Mouse (Mus musculus): ENCODE data around the gene Bach2. TPM values are rescaled to one million over a fixed set of nuclear protein-coding genes. Genes with fewer than 3 reads are reported as not detected.

Bach2 gene
- polyA plus RNA-seq, 1 experiment: 7.5 TPM

DNA sequence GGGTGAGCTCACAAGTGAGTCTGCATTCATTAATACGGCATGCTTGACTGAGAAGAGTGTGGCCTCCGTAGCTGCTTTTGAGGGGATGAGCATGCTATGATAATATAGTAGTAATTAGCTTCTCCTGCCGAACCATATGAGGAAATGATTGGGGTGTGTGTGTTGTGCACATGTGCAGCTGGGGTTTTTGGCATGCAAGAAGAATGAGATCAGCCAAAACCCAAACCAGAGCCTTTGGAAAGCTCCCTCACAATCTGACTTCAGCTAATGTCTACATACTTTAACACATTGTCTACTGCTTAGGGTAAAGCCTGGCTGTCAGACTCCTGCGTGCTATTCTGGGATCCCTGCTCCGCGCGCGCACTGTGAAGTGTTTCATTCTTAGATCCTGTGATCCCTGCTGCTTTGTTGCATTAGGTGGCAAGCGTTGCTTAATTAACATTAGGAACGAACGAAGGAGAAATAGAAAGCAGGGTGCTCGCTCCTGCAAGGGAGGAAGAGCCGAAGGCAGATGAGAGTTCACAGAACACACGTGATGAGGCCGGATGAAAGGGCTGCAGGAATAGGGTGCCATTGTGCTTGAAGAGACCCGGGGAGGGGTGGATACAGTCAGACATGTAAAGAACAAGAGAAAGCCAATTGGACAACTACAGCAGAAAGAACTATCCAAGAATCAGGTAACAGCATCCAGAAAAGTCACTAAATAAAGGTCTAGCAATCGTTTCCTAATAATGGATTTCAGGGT is 248.2 kb downstream of the Bach2 start:
- Histone ChIP-seq H3K4me3 (replicated peaks; ENCODE audit: extremely low read depth, low read depth, low read length) (no peak overlapping the region), H3K4me1 (ENCODE audit: control insufficient read depth, insufficient read depth, low read length) (no peaks in the 10 kb centered on the region)
- TF ChIP-seq CTCF (IDR thresholded peaks at IDR 0.05; ENCODE audit: insufficient read depth, low read length) (no peak), POLR2A (IDR thresholded peaks at IDR 0.05; ENCODE audit: borderline replicate concordance, extremely low read depth, low read depth, low read length) (no peak)
- 64% methylated on average over 17 of the region's 17 CpGs for WGBS
- DNase-seq: no peak

DNA sequence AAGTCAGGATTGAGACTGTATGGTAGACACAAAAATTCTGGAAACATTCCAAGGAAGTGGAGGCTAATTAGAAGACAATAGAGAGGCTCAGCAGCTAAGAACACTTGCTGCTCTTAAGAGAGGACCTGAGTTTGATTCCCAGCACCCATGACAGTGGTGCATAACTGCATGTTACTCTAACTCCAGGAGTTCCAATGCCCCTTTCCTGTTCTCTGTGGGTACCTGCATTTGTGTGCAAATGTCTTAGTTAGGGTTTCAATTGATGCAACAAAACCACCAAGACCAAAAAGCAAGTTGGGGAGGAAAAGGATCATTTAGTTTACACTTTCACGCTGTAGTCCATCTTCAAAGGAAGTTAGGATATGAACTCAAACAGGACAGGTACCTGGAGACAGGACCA is 250.6 kb downstream of the Bach2 start:
- no peak for DNase-seq
- no peak overlapping the region for H3K4me3 ChIP-seq (replicated peaks; ENCODE audit: extremely low read depth, low read depth, low read length)
- H3K4me1 ChIP-seq (ENCODE audit: control insufficient read depth, insufficient read depth, low read length): no peaks in the 10 kb centered on the region
- TF ChIP-seq CTCF (IDR thresholded peaks at IDR 0.05; ENCODE audit: insufficient read depth, low read length) (no peak), POLR2A (IDR thresholded peaks at IDR 0.05; ENCODE audit: borderline replicate concordance, extremely low read depth, low read depth, low read length) (no peak)
- WGBS: 86% methylated on average over 1 of the region's 1 CpGs

DNA sequence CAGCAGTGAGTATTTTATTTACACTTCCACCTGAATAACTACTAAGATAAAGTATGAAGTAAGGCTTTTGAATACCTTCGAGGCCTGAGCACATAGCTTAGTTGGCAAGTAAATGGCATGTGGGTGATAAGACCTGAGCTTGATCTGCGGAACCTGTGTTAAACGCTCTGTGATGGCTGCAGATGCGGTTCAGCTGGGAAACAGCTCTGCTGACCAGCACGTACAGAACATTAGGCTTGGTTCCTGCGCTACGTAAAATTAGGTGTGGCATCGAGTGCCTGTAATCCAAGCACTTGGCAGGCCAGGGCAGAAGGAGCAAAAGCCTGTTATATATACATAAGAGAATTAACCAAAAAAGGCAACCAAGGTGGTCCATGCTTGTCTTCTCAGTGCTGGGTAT is 252.6 kb downstream of the Bach2 start:
- TF ChIP-seq CTCF (IDR thresholded peaks at IDR 0.05; ENCODE audit: insufficient read depth, low read length) (no peak), POLR2A (IDR thresholded peaks at IDR 0.05; ENCODE audit: borderline replicate concordance, extremely low read depth, low read depth, low read length) (no peak)
- Histone ChIP-seq H3K4me3 (replicated peaks; ENCODE audit: extremely low read depth, low read depth, low read length) (no peak overlapping the region), H3K4me1 (ENCODE audit: control insufficient read depth, insufficient read depth, low read length) (no peaks in the 10 kb centered on the region)
- 65% methylated on average over 8 of the region's 8 CpGs for WGBS
- no peak for DNase-seq

DNA sequence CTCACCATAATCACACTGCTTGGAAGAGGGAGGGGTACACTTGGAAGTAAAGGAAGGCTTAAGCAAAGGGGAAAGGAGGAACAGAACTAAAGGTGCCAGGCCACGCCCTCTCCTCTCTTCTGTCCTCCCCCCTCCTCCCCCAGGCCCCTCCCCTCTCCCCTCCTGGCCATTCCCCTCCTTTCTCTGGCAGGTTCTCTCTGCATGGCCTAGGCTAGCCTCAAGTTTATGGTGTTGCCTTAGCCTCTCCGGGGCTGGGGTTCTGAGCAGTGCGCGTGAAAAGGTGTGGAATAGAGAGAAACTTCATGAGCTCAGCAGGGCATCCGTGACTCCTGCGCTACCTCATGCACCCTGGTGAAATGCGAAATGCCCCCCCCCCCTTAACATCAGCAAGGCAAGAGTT is 254.2 kb downstream of the Bach2 start:
- WGBS: 92% methylated on average over 7 of the region's 7 CpGs
- DNase-seq: no peak
- no peak overlapping the region for H3K4me3 ChIP-seq (replicated peaks; ENCODE audit: extremely low read depth, low read depth, low read length)

DNA sequence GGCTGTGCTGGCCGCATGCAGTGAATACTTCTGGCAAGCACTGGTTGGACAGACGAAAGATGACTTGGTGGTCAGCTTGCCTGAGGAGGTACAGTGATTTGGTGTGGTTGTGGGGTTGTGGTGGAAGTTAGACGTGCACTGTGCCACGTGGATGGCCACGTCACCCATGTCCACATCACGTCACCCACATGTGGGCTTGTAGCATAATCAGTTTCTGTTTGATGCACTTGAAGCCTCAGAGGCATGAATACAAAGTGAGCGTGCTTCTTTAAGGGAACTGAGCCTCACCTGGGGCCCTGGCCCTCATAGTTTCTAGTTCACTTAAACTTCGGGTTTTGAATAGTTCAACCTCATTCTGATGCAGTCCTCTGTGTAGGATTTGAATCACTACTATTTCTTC is 263.2 kb downstream of the Bach2 start:
- WGBS: 91% methylated on average over 8 of the region's 8 CpGs
- peaks cover 9% of the 10 kb centered on the region for H3K4me1 ChIP-seq (ENCODE audit: control insufficient read depth, insufficient read depth, low read length)
- no peak overlapping the region for H3K4me3 ChIP-seq (replicated peaks; ENCODE audit: extremely low read depth, low read depth, low read length)
- no peak for DNase-seq
- TF ChIP-seq POLR2A (IDR thresholded peaks at IDR 0.05; ENCODE audit: borderline replicate concordance, extremely low read depth, low read depth, low read length): no peak
- TF ChIP-seq CTCF (IDR thresholded peaks at IDR 0.05; ENCODE audit: insufficient read depth, low read length): no peak

More for the DNA sequence above, 254.2 kb downstream of the Bach2 start:
- TF ChIP-seq POLR2A (IDR thresholded peaks at IDR 0.05; ENCODE audit: borderline replicate concordance, extremely low read depth, low read depth, low read length) (no peak), CTCF (IDR thresholded peaks at IDR 0.05; ENCODE audit: insufficient read depth, low read length) (no peak)
- no peaks in the 10 kb centered on the region for H3K4me1 ChIP-seq (ENCODE audit: control insufficient read depth, insufficient read depth, low read length)

DNA sequence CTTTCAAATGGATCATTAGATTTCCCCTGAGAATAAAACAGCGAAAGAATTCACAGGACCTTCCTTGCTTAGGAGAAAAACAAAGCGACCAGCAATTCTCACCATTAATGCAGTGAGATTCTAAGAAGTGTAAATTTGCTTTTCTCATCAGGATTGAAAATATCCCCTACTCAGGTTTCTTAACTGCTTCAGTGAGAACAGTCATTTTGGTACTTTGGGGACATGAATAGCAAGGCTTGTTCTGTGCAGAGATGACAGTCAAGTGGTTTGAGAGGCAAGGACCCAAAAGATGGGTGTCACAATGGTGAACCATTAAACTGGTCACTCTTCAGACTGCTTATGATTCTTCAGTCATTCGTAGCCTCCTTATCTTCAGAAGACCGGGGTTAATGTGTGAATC is 263.6 kb downstream of the Bach2 start:
- 85% methylated on average over 4 of the region's 4 CpGs for WGBS
- Histone ChIP-seq H3K4me3 (replicated peaks; ENCODE audit: extremely low read depth, low read depth, low read length) (no peak overlapping the region), H3K4me1 (ENCODE audit: control insufficient read depth, insufficient read depth, low read length) (peaks cover 9% of the 10 kb centered on the region)
- TF ChIP-seq CTCF (IDR thresholded peaks at IDR 0.05; ENCODE audit: insufficient read depth, low read length) (no peak), POLR2A (IDR thresholded peaks at IDR 0.05; ENCODE audit: borderline replicate concordance, extremely low read depth, low read depth, low read length) (no peak)
- DNase-seq: no peak

DNA sequence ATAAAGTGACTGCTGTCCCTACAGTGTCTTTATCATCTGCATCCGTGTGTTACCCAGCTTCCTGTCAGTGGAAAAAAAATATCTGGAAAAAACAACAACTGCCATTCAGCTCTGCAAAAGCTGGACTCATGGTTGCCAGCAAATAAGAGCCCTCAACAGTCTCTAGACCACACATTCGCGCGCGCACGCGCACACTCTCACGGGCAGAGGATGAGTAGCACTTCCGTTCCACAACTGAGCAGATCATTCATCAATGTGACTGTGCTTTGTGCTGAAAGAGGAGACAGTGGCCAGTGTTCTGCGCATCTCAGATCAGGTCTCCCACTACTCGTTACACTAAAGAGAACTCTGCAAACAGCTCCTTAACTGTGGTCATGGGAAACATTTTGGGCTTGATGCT is 265.6 kb downstream of the Bach2 start:
- TF ChIP-seq POLR2A (IDR thresholded peaks at IDR 0.05; ENCODE audit: borderline replicate concordance, extremely low read depth, low read depth, low read length): no peak
- TF ChIP-seq CTCF (IDR thresholded peaks at IDR 0.05; ENCODE audit: insufficient read depth, low read length): no peak
- Histone ChIP-seq H3K4me3 (replicated peaks; ENCODE audit: extremely low read depth, low read depth, low read length) (no peak overlapping the region), H3K4me1 (ENCODE audit: control insufficient read depth, insufficient read depth, low read length) (peaks cover 12% of the 10 kb centered on the region)
- 76% methylated on average over 11 of the region's 11 CpGs for WGBS
- DNase-seq: no peak

DNA sequence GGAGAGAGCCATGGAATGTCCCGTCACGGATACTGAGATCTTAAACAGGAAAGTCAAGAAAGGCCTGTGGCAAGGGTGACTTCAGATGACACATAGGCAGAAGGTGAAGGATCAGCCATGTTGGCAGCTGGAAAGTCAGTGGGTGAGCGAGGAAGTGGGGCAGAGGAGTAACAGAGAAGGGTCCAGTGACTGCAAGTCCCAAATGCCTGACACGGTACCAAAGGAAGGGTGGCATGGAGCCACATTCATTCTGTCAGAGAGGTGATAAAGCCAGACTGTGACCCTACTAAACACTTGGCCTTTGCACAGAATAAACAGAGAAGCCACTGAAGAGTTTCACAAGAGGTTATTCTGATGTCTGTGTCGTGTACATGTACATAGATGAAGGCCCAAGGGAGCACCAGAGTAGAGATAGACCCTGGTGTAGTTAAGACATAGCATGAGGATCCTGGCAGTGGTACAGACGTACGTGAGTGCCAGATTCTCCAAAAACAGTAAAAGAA is 267.8 kb downstream of the Bach2 start:
- no peak for DNase-seq
- peaks cover 14% of the 10 kb centered on the region for H3K4me1 ChIP-seq (ENCODE audit: control insufficient read depth, insufficient read depth, low read length)
- WGBS: 63% methylated on average over 7 of the region's 7 CpGs
- no peak for TF ChIP-seq POLR2A (IDR thresholded peaks at IDR 0.05; ENCODE audit: borderline replicate concordance, extremely low read depth, low read depth, low read length)
- no peak for TF ChIP-seq CTCF (IDR thresholded peaks at IDR 0.05; ENCODE audit: insufficient read depth, low read length)
- H3K4me3 ChIP-seq (replicated peaks; ENCODE audit: extremely low read depth, low read depth, low read length): no peak overlapping the region

DNA sequence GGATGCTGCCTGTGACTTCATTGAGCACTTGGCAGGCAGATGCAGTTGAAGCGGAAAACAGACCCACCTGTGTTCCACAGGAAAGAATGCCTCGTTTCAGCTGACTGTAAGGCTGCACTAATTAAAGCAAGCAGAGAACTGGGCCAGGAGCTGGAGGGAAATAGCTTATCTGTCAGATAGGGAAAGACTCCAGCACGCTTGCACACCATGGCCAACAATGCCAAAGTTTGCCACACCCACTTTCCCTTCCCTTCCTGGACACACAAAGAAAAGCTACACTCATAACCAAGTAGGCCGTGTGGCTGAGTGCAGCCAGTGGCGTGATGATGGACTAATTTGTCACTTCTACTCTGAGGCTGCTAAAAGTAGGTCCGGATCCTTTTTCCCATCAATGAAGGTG is 268.4 kb downstream of the Bach2 start:
- no peak overlapping the region for H3K4me3 ChIP-seq (replicated peaks; ENCODE audit: extremely low read depth, low read depth, low read length)
- no peak for DNase-seq
- peaks cover 14% of the 10 kb centered on the region for H3K4me1 ChIP-seq (ENCODE audit: control insufficient read depth, insufficient read depth, low read length)
- 45% methylated on average over 6 of the region's 6 CpGs for WGBS
- TF ChIP-seq CTCF (IDR thresholded peaks at IDR 0.05; ENCODE audit: insufficient read depth, low read length): no peak
- TF ChIP-seq POLR2A (IDR thresholded peaks at IDR 0.05; ENCODE audit: borderline replicate concordance, extremely low read depth, low read depth, low read length): no peak

DNA sequence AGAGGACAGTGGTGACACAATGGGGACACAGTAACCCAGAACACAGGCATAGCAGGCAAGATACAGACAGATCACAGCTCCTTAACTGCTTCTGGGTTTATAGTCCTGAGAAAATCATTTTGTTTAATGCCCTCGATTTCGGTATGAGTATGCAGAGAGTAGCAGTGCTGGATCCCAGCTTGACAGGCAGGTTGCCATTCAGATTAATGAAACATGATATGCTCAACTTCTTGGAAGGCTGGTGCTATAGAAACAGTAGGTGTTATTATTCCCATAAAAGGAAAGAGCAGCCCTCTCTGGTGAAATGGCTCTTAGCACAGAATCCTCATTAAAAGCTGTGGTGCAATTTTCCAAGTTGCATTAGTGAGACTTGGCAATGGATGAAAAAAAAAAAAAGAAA is 270.0 kb downstream of the Bach2 start:
- 41% methylated on average over 2 of the region's 2 CpGs for WGBS
- TF ChIP-seq POLR2A (IDR thresholded peaks at IDR 0.05; ENCODE audit: borderline replicate concordance, extremely low read depth, low read depth, low read length) (no peak), CTCF (IDR thresholded peaks at IDR 0.05; ENCODE audit: insufficient read depth, low read length) (no peak)
- H3K4me3 ChIP-seq (replicated peaks; ENCODE audit: extremely low read depth, low read depth, low read length): no peak overlapping the region
- H3K4me1 ChIP-seq (ENCODE audit: control insufficient read depth, insufficient read depth, low read length): peaks cover 14% of the 10 kb centered on the region
- DNase-seq: no peak
